Mouse (Mus musculus) CH12.LX (cell line): ENCODE data around the gene Prrc2c.

ENCODE experiments used
- CHD2 ChIP-seq: IDR thresholded peaks from 2 replicates; pipeline ENCODE4 v1.6.1; 2011; ENCODE audit warnings: low read length, improper control_type of control experiment
- CTCF ChIP-seq, 2 experiments: IDR thresholded peaks in 1 of 2; conservative IDR thresholded peaks in 1 of 2; 2 replicates each; pipeline ENCODE4 v1.5.1; 2011 to 2012; ENCODE audit warnings: low read depth in 2 of 2, low read length in 2 of 2, improper control_type of control experiment in 1 of 2, inconsistent platforms in 1 of 2, mild to moderate bottlenecking in 1 of 2, moderate library complexity in 1 of 2
- GABPA ChIP-seq: IDR thresholded peaks from 2 replicates; pipeline ENCODE4 v1.6.1; 2012; ENCODE audit warnings: low read depth, low read length, improper control_type of control experiment, inconsistent platforms; ENCODE audit not compliant: insufficient replicate concordance
- MEF2A ChIP-seq: IDR thresholded peaks from 2 replicates; pipeline ENCODE4 v1.6.1; 2014; ENCODE audit warnings: low read depth, mild to moderate bottlenecking, inconsistent platforms, low read length, improper control_type of control experiment, borderline replicate concordance
- POLR2A ChIP-seq: IDR thresholded peaks from 2 replicates; pipeline ENCODE4 v1.6.1; 2011; ENCODE audit warnings: low read depth, mild to moderate bottlenecking, improper control_type of control experiment, low read length

DNA sequence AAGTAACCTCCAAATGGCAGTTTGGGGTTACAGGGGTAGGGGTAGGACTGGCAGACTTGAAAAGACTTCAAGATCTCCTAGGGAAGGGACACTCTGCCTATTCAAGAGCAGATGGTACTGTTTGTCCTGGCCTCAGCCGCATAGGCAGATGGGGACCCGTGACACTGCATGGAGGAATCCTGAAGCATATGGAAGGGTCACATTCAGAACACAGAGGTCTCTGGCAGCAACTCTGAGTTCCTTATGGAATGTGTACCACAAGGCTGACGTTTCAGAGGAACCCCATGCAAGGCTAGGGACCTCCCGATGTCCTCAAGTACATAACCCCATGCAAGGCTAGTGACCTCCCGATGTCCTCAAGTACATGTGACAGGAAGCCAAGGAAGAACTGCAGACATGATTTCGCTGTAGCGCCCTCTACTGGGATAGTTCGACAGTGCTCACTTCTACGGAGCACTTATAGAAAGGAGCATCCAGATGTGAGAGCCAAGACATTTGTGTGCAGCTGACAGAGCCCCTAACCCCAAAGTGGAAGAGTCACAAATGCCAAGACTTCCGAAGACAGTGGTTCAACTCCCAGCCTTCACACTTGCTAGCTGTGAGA, 94.2 kb downstream of the Prrc2c start:
- TF ChIP-seq POLR2A (no peak), CHD2 (no peak), CTCF (conservative IDR thresholded peaks at IDR 0.05 in 1 of 2, IDR thresholded peaks at IDR 0.05 in 1 of 2; ENCODE audit: low read depth in 2 of 2, low read length in 2 of 2) (peak; percentile 20 to 53; a peak in 2 of 4 replicates), GABPA (no peak), MEF2A (no peak)
